Mouse (Mus musculus) liver, embryonic 15.5 days (tissue): ENCODE measurements around the gene Cxcl10. TPM values are rescaled to one million over a fixed set of nuclear protein-coding genes. Genes with fewer than 3 reads are reported as not detected.

Source experiments
- polyA plus RNA-seq: library from polyadenylated mRNA; unstranded; fragments of >200 nt; fragmentation: Nextera tagmentation; extraction: Ambion mirVana; gene quantifications from 2 replicates; pipeline ENCODE4 v1.2.1, GENCODE M21; 2015

Gene Cxcl10
- polyA plus RNA-seq, 1 experiment from 2014 or later = 5.3 TPM

Other genes starting within 250 kb of the Cxcl10 start
- gene Uso1, start 211.0 kb downstream of the Cxcl10 start, polyA plus RNA-seq = 20.2 and 20.4 TPM in 2 replicates
- gene U90926, start 133.5 kb downstream of the Cxcl10 start, polyA plus RNA-seq = not detected in 2 replicates
- gene Ppef2, start 92.6 kb downstream of the Cxcl10 start, polyA plus RNA-seq = 0.05 and 0.06 TPM in 2 replicates
- 5.3 and 5.8 TPM in 2 replicates for gene Naaa, start 70.7 kb downstream of the Cxcl10 start, polyA plus RNA-seq
- gene Sdad1, start 38.4 kb downstream of the Cxcl10 start, polyA plus RNA-seq = 14.2 and 16.0 TPM in 2 replicates
- not detected in 2 replicates for gene Cxcl9, start 20.8 kb downstream of the Cxcl10 start, polyA plus RNA-seq
- gene Art3, start 17.1 kb downstream of the Cxcl10 start, polyA plus RNA-seq = 1.2 and 1.4 TPM in 2 replicates
- gene Nup54, start 86.3 kb upstream of the Cxcl10 start, polyA plus RNA-seq = 26.7 and 27.7 TPM in 2 replicates
- gene Scarb2, start 157.9 kb upstream of the Cxcl10 start, polyA plus RNA-seq = 7.0 and 8.0 TPM in 2 replicates
- 4.6 and 7.8 TPM in 2 replicates for gene Fam47e, start 206.2 kb upstream of the Cxcl10 start, polyA plus RNA-seq